Mouse (Mus musculus) forebrain, embryonic 16.5 days (tissue): ENCODE results near the gene Actn4. TPM values are rescaled to one million over a fixed set of nuclear protein-coding genes. Genes with fewer than 3 reads are reported as not detected.

ENCODE experiments used
- ATAC-seq: fragments of 200-750 bp; cut with Nextera tagmentation; 2 replicates; pipeline ENCODE4 v1.8.0; 2017; ENCODE audit warnings: mild to moderate bottlenecking, moderate library complexity
- H3K27ac ChIP-seq: fragments of 300-500 bp; sonication (generic); 2 replicates; pipeline ENCODE4 v1.5.1; 2014; ENCODE audit warnings: low read length, control low read depth
- H3K27me3 ChIP-seq: fragments of 300-500 bp; sonication (generic); replicated peaks from 2 replicates; pipeline ENCODE4 v1.6.1; 2014; ENCODE audit warnings: low read length; ENCODE audit not compliant: control insufficient read depth, insufficient read depth
- H3K36me3 ChIP-seq: fragments of 300-500 bp; sonication (generic); 2 replicates; pipeline ENCODE4 v1.6.1; 2014; ENCODE audit not compliant: control insufficient read depth, insufficient read depth
- H3K4me1 ChIP-seq: fragments of 300-500 bp; sonication (generic); replicated peaks from 2 replicates; pipeline ENCODE4 v1.6.1; 2014; ENCODE audit warnings: low read length; ENCODE audit not compliant: control insufficient read depth, insufficient read depth
- H3K4me2 ChIP-seq: fragments of 300-500 bp; sonication (generic); 2 replicates; pipeline ENCODE4 v1.6.1; 2014; ENCODE audit warnings: mild to moderate bottlenecking, low read length, control low read depth
- H3K4me3 ChIP-seq: fragments of 300-500 bp; sonication (generic); replicated peaks from 2 replicates; pipeline ENCODE4 v1.5.1; 2014; ENCODE audit warnings: mild to moderate bottlenecking, low read length, control low read depth
- H3K9ac ChIP-seq: fragments of 300-500 bp; sonication (generic); replicated peaks from 2 replicates; pipeline ENCODE4 v1.6.1; 2014; ENCODE audit warnings: low read depth, low read length, control low read depth
- H3K9me3 ChIP-seq: fragments of 300-500 bp; sonication (generic); 2 replicates; pipeline ENCODE4 v1.6.1; 2016; ENCODE audit warnings: low read length; ENCODE audit not compliant: control insufficient read depth
- WGBS: fragments of 180-500 bp; shearing (Covaris S2); extraction: QIAGEN DNeasy Blood & Tissue Kit; methylation state at CpG from one replicate; pipeline ENCODE4 v1.1.7; 2014; 5-methylcytosine and 5-hydroxymethylcytosine counted together
- polyA plus RNA-seq: library from polyadenylated mRNA; unstranded; fragments of >200 nt; fragmentation: Nextera tagmentation; extraction: Ambion mirVana; gene quantifications from 2 replicates; pipeline ENCODE4 v1.2.1, GENCODE M21; 2015

The Actn4 gene
- polyA plus RNA-seq, 1 experiment from 2014 or later = 150 TPM

- Histone ChIP-seq H3K4me3 (no peak overlapping the region), H3K9ac (no peak overlapping the region), H3K27ac (peak overlapping the region; percentile 59), H3K27me3 (no peaks in the 10 kb centered on the region), H3K9me3 (no peaks in the 10 kb centered on the region), H3K36me3 (no peaks in the 10 kb centered on the region), H3K4me2 (no peak overlapping the region), H3K4me1 (peaks cover 22% of the 10 kb centered on the region)
- WGBS = 11% methylated on average over 6 of the region's 6 CpGs
- peak; percentile 71 for ATAC-seq
These were observed 17.3 kb downstream of the Actn4 start for GRCm38 (mm10) chr7:28944756-28945415.

GRCm38 (mm10) chr7:28943451-28944180 lies 18.5 kb downstream of the Actn4 start:
- H3K27ac ChIP-seq = peak overlapping the region; percentile 55
- H3K9ac ChIP-seq = no peak overlapping the region
- H3K9me3 ChIP-seq = no peaks in the 10 kb centered on the region
- no peaks in the 10 kb centered on the region for H3K36me3 ChIP-seq
- 73% methylated on average over 5 of the region's 5 CpGs for WGBS
- no peak overlapping the region for H3K4me2 ChIP-seq
- H3K27me3 ChIP-seq = no peaks in the 10 kb centered on the region
- peaks cover 24% of the 10 kb centered on the region for H3K4me1 ChIP-seq
- no peak overlapping the region for H3K4me3 ChIP-seq
- ATAC-seq = no peak

GRCm38 (mm10) chr7:28941542-28941941 lies 20.6 kb downstream of the Actn4 start:
- Histone ChIP-seq H3K9ac (no peak overlapping the region), H3K9me3 (no peaks in the 10 kb centered on the region), H3K27ac (no peak overlapping the region), H3K4me1 (peaks cover 24% of the 10 kb centered on the region), H3K36me3 (no peaks in the 10 kb centered on the region), H3K4me2 (no peak overlapping the region), H3K4me3 (no peak overlapping the region), H3K27me3 (no peaks in the 10 kb centered on the region)
- 83% methylated on average over 4 of the region's 4 CpGs for WGBS
- ATAC-seq = no peak

GRCm38 (mm10) chr7:28941129-28941528 lies 21.0 kb downstream of the Actn4 start:
- Histone ChIP-seq H3K9ac (no peak overlapping the region), H3K27me3 (no peaks in the 10 kb centered on the region), H3K27ac (no peak overlapping the region), H3K9me3 (no peaks in the 10 kb centered on the region), H3K4me2 (no peak overlapping the region), H3K36me3 (no peaks in the 10 kb centered on the region), H3K4me3 (no peak overlapping the region), H3K4me1 (peaks cover 24% of the 10 kb centered on the region)
- no peak for ATAC-seq
- WGBS = 82% methylated on average over 4 of the region's 4 CpGs

GRCm38 (mm10) chr7:28939418-28940183 lies 22.5 kb downstream of the Actn4 start:
- 91% methylated on average over 7 of the region's 7 CpGs for WGBS
- no peak overlapping the region for H3K9ac ChIP-seq

GRCm38 (mm10) chr7:28938654-28939053 lies 23.5 kb downstream of the Actn4 start:
- no peak overlapping the region for H3K27ac ChIP-seq
- H3K4me2 ChIP-seq = no peak overlapping the region
- no peak overlapping the region for H3K4me3 ChIP-seq
- peak; percentile 40; the same call in 1 of the 2 replicates for ATAC-seq
- H3K9ac ChIP-seq = no peak overlapping the region
- H3K4me1 ChIP-seq = peaks cover 5% of the 10 kb centered on the region
- no peaks in the 10 kb centered on the region for H3K36me3 ChIP-seq
- no peaks in the 10 kb centered on the region for H3K27me3 ChIP-seq
- 46% methylated on average over 4 of the region's 4 CpGs for WGBS
- no peaks in the 10 kb centered on the region for H3K9me3 ChIP-seq

More at GRCm38 (mm10) chr7:28939418-28940183, 22.5 kb downstream of the Actn4 start:
- Histone ChIP-seq H3K27me3 (no peaks in the 10 kb centered on the region), H3K27ac (no peak overlapping the region), H3K4me3 (no peak overlapping the region), H3K36me3 (no peaks in the 10 kb centered on the region), H3K4me2 (no peak overlapping the region), H3K9me3 (no peaks in the 10 kb centered on the region), H3K4me1 (peaks cover 9% of the 10 kb centered on the region)
- ATAC-seq = no peak

GRCm38 (mm10) chr7:28936787-28937186 lies 25.4 kb downstream of the Actn4 start:
- H3K9me3 ChIP-seq = no peaks in the 10 kb centered on the region
- H3K27me3 ChIP-seq = no peaks in the 10 kb centered on the region
- H3K4me1 ChIP-seq = peaks cover 2% of the 10 kb centered on the region; the same call in 1 of the 2 replicates
- WGBS = 74% methylated on average over 4 of the region's 4 CpGs
- H3K4me3 ChIP-seq = no peak overlapping the region
- H3K36me3 ChIP-seq = no peaks in the 10 kb centered on the region
- no peak overlapping the region for H3K9ac ChIP-seq
- ATAC-seq = no peak
- no peak overlapping the region for H3K27ac ChIP-seq
- no peak overlapping the region for H3K4me2 ChIP-seq

GRCm38 (mm10) chr7:28933825-28934224 lies 28.3 kb downstream of the Actn4 start:
- 93% methylated on average over 2 of the region's 2 CpGs for WGBS
- no peaks in the 10 kb centered on the region; the same call in 1 of the 2 replicates for H3K4me1 ChIP-seq
- H3K9ac ChIP-seq = no peak overlapping the region
- no peaks in the 10 kb centered on the region for H3K27me3 ChIP-seq
- H3K9me3 ChIP-seq = no peaks in the 10 kb centered on the region
- no peak for ATAC-seq
- no peak overlapping the region for H3K4me2 ChIP-seq
- H3K36me3 ChIP-seq = no peaks in the 10 kb centered on the region
- no peak overlapping the region for H3K27ac ChIP-seq
- no peak overlapping the region for H3K4me3 ChIP-seq

- Histone ChIP-seq H3K4me3 (no peak overlapping the region), H3K4me2 (no peak overlapping the region), H3K27me3 (no peaks in the 10 kb centered on the region), H3K9me3 (no peaks in the 10 kb centered on the region), H3K36me3 (no peaks in the 10 kb centered on the region), H3K4me1 (no peaks in the 10 kb centered on the region; the same call in 1 of the 2 replicates), H3K27ac (no peak overlapping the region), H3K9ac (no peak overlapping the region)
- no peak for ATAC-seq
- WGBS = 78% methylated on average over 6 of the region's 6 CpGs
These were observed 29.6 kb downstream of the Actn4 start for GRCm38 (mm10) chr7:28932421-28933041.
